Mouse (Mus musculus): Measurements from ENCODE around the gene Nedd9.

DNA sequence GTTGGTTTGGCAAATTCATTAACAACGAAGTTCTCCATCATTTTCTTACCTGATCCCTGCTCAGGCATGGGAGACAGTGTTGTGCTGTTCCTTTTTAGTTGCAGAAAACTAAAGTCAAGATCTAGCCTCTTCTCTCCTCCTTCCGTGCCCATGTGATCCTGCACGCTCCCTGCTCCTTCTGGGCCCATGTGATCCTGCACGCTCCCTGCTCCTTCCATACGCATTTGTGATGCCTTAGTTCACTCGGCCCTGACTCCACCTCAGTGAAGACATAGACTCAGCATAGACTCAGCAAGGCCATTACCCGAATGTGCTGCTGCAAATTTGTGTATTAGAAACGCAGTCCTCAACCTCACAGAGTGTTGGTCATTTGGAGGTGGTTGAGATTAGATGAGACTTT lies 3.1 kb upstream of the Nedd9 start:
- TF ChIP-seq MYB (IDR thresholded peaks at IDR 0.05; ENCODE audit: low read depth, low read length) = no peak
- TF ChIP-seq POLR2AphosphoS2 (IDR thresholded peaks at IDR 0.05; ENCODE audit: low read length) = no peak
- no peak for TF ChIP-seq ZNF384 (IDR thresholded peaks at IDR 0.05; ENCODE audit: low read depth, low read length)
